Mouse (Mus musculus) naive thymus-derived CD4-positive, alpha-beta T cell, adult 2 months (primary cell): ENCODE measurements around the gene Npdc1.

ENCODE experiments used
- DNase-seq: peaks from one replicate; pipeline ENCODE4 v3.0.0-alpha.2; 2011; ENCODE audit warnings: low read depth

Gene Npdc1

GRCm38 (mm10) chr2:25430395-25431233 lies 31.5 kb downstream of the Npdc1 start:
- no peak for DNase-seq

- DNase-seq, result no peak
Observed at GRCm38 (mm10) chr2:25431308-25431855, 32.2 kb downstream of the Npdc1 start.

- DNase-seq, result no peak
Observed at GRCm38 (mm10) chr2:25432326-25433098, 33.4 kb downstream of the Npdc1 start.

- no peak for DNase-seq
Observed at GRCm38 (mm10) chr2:25433101-25433500, 34.0 kb downstream of the Npdc1 start.

GRCm38 (mm10) chr2:25434292-25434691 lies 35.1 kb downstream of the Npdc1 start:
- DNase-seq, result no peak

GRCm38 (mm10) chr2:25436286-25436820 lies 37.2 kb downstream of the Npdc1 start:
- DNase-seq, result no peak

- no peak for DNase-seq
Observed at GRCm38 (mm10) chr2:25441067-25441466, 41.9 kb downstream of the Npdc1 start.

- no peak for DNase-seq
Observed at GRCm38 (mm10) chr2:25442682-25443081, 43.5 kb downstream of the Npdc1 start.

GRCm38 (mm10) chr2:25450853-25451647 lies 51.9 kb downstream of the Npdc1 start:
- no peak for DNase-seq

GRCm38 (mm10) chr2:25452951-25453350 lies 53.8 kb downstream of the Npdc1 start:
- DNase-seq, result no peak

GRCm38 (mm10) chr2:25456205-25456953 lies 57.2 kb downstream of the Npdc1 start, which contains the start of gene Clic3:
Gene Clic3 (plus strand): TSS chr2:25456838.
- DNase-seq, result no peak

GRCm38 (mm10) chr2:25457022-25457896 lies 58.1 kb downstream of the Npdc1 start:
- no peak for DNase-seq

GRCm38 (mm10) chr2:25458911-25459310 lies 59.8 kb downstream of the Npdc1 start:
- no peak for DNase-seq
